In the genomic region with DNA sequence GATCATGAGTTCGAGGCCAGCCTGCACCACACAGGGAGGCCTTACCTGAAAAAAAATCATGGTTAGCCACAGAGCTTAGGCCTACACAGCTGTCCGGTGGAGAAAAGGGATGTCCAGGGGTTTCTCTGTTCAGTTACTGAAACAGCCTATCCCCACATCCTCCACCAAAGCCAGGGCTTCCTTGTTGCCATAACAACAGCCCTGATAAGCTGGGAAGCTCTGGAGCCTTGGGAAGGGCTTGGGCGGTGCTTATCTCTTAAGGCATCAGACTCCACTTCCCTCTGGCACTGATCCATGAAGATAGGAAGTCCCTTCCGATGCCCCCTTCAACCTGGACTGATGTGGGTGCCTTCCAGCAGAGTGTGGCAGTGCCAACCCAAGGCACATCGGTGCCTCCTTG, we compare ENCODE assay signal across 38 mouse cellular contexts. TPM values are rescaled to one million over a fixed set of nuclear protein-coding genes. Genes with fewer than 3 reads are reported as not detected.
DNase-seq lines count a peak whose midpoint lies in the region; ATAC-seq and TF ChIP-seq lines count a peak whose summit lies in the region.
"Had no signal": no experiment of that assay in that cellular context is flagged by ENCODE, and none has a peak within 500 bp of the region (broad histone marks: within the 10 kb centered on the region; RNA-seq: fewer than 3 reads in every experiment).

No protein-coding gene starts in this region.

- ATAC-seq in forebrain, embryonic 14.5 days: no peak
- no peak for ATAC-seq in forebrain, embryonic 11.5 days (replicated peaks; ENCODE audit: low FRiP score)
- ATAC-seq in hindbrain, postnatal 0 days: no peak
- no peak for ATAC-seq in midbrain, embryonic 11.5 days (ENCODE audit: low FRiP score)
- ATAC-seq in midbrain, embryonic 16.5 days: no peak
- ATAC-seq: forebrain, embryonic 16.5 days; hindbrain, embryonic 16.5 days; intestine, embryonic 15.5 days; liver, embryonic 12.5 days; liver, postnatal 0 days; Patski had no signal

- H3K4me2 ChIP-seq in forebrain, embryonic 14.5 days (ENCODE audit: low read length): no peak overlapping the region
- no peak overlapping the region for H3K4me2 ChIP-seq in forebrain, embryonic 11.5 days (ENCODE audit: low read depth, low read length, severe bottlenecking)
- no peak overlapping the region for H3K4me2 ChIP-seq in hindbrain, postnatal 0 days (ENCODE audit: low read depth, low read length)
- no peak overlapping the region for H3K4me2 ChIP-seq in midbrain, embryonic 11.5 days
- H3K4me2 ChIP-seq in midbrain, embryonic 16.5 days (ENCODE audit: low read length): no peak overlapping the region
- H3K4me2 ChIP-seq: intestine, embryonic 15.5 days; liver, embryonic 12.5 days; neural tube, embryonic 15.5 days had no signal

- H3K9ac ChIP-seq in forebrain, embryonic 14.5 days (ENCODE audit: low read length): no peak overlapping the region
- no peak overlapping the region for H3K9ac ChIP-seq in forebrain, embryonic 11.5 days (ENCODE audit: low read length)
- H3K9ac ChIP-seq in hindbrain, postnatal 0 days (replicated peaks; ENCODE audit: low read length): no peak overlapping the region
- no peak overlapping the region for H3K9ac ChIP-seq in midbrain, embryonic 11.5 days (ENCODE audit: low read length)
- no peak overlapping the region for H3K9ac ChIP-seq in midbrain, embryonic 16.5 days (ENCODE audit: low read depth, low read length)
- H3K9ac ChIP-seq: intestine, embryonic 15.5 days; liver, embryonic 12.5 days; liver, postnatal 0 days; neural tube, embryonic 15.5 days had no signal

- WGBS in forebrain, embryonic 14.5 days: 60% methylated on average over 5 of the region's 5 CpGs
- WGBS in forebrain, embryonic 11.5 days: 59% methylated on average over 5 of the region's 5 CpGs
- 55% methylated on average over 5 of the region's 5 CpGs for WGBS in hindbrain, postnatal 0 days
- WGBS in hindbrain, embryonic 10.5 days: 68% methylated on average over 5 of the region's 5 CpGs
- WGBS in midbrain, embryonic 11.5 days: 48% methylated on average over 5 of the region's 5 CpGs
- WGBS in midbrain, embryonic 16.5 days: 46% methylated on average over 5 of the region's 5 CpGs
- WGBS in limb, embryonic 10.5 days: 62% methylated on average over 5 of the region's 5 CpGs

- no peaks in the 10 kb centered on the region for H3K9me3 ChIP-seq in forebrain, embryonic 14.5 days (replicated peaks; ENCODE audit: control insufficient read depth, low read length)
- H3K9me3 ChIP-seq in forebrain, embryonic 11.5 days (ENCODE audit: control insufficient read depth, low read length): no peaks in the 10 kb centered on the region
- H3K9me3 ChIP-seq in hindbrain, postnatal 0 days (ENCODE audit: low read length): no peaks in the 10 kb centered on the region
- H3K9me3 ChIP-seq in hindbrain, embryonic 10.5 days: no peaks in the 10 kb centered on the region
- H3K9me3 ChIP-seq in midbrain, embryonic 11.5 days (ENCODE audit: control insufficient read depth, low read length): 0 out of 2 replicates have a peak, but pooled peaks cover 2% of the 10 kb centered on the region
- no peaks in the 10 kb centered on the region for H3K9me3 ChIP-seq in midbrain, embryonic 16.5 days (replicated peaks; ENCODE audit: control insufficient read depth, low read length, poor library complexity, severe bottlenecking)
- no peaks in the 10 kb centered on the region for H3K9me3 ChIP-seq in limb, embryonic 10.5 days (replicated peaks)
- H3K9me3 ChIP-seq: intestine, embryonic 15.5 days; liver, embryonic 12.5 days; neural tube, embryonic 15.5 days had no signal

- peak; percentile 33 for DNase-seq in forebrain, embryonic 14.5 days (ENCODE audit: low spot score)
- DNase-seq in forebrain, embryonic 11.5 days (ENCODE audit: low spot score): no peak
- peak; percentile 49 for DNase-seq in hindbrain, postnatal 0 days (ENCODE audit: low spot score)
- DNase-seq in hindbrain, embryonic 10.5 days (ENCODE audit: low spot score): no peak
- DNase-seq in midbrain, embryonic 11.5 days (ENCODE audit: low spot score, missing footprints): peak; percentile 75
- DNase-seq in limb, embryonic 10.5 days (ENCODE audit: low spot score): no peak
- DNase-seq in urinary bladder, postnatal 14 days (ENCODE audit: low spot score): no peak
- DNase-seq: adrenal gland, postnatal 14 days; cerebellum, adult 2 months; cerebellum, postnatal 14 days; gastrocnemius, postnatal 14 days; heart, adult 11 months; heart, postnatal 14 days; kidney, adult 2 months; kidney, postnatal 36 days; liver, postnatal 0 days; right cerebral cortex, adult 18-20 months; spleen, adult 18-20 months; thymus, adult 18-20 months; thymus, postnatal 25 days had no signal

- no peaks in the 10 kb centered on the region for H3K36me3 ChIP-seq in forebrain, embryonic 14.5 days (ENCODE audit: control insufficient read depth, insufficient read depth, low read length)
- H3K36me3 ChIP-seq in forebrain, embryonic 11.5 days (ENCODE audit: control insufficient read depth, insufficient read depth, low read length): no peaks in the 10 kb centered on the region
- H3K36me3 ChIP-seq in hindbrain, postnatal 0 days (ENCODE audit: insufficient read depth, low read length): no peaks in the 10 kb centered on the region
- no peaks in the 10 kb centered on the region for H3K36me3 ChIP-seq in hindbrain, embryonic 10.5 days
- no peaks in the 10 kb centered on the region for H3K36me3 ChIP-seq in midbrain, embryonic 11.5 days (ENCODE audit: control insufficient read depth, insufficient read depth, low read length)
- no peaks in the 10 kb centered on the region for H3K36me3 ChIP-seq in midbrain, embryonic 16.5 days (ENCODE audit: control insufficient read depth, insufficient read depth, low read length)
- H3K36me3 ChIP-seq in limb, embryonic 10.5 days: no peaks in the 10 kb centered on the region
- H3K36me3 ChIP-seq: intestine, embryonic 15.5 days; liver, embryonic 12.5 days; neural tube, embryonic 15.5 days had no signal

- H3K4me1 ChIP-seq in forebrain, embryonic 14.5 days (ENCODE audit: control insufficient read depth, insufficient read depth, low read length): peaks cover 12% of the 10 kb centered on the region
- H3K4me1 ChIP-seq in forebrain, embryonic 11.5 days (replicated peaks; ENCODE audit: control insufficient read depth, insufficient read depth, low read length): peaks cover 13% of the 10 kb centered on the region
- H3K4me1 ChIP-seq in hindbrain, postnatal 0 days (ENCODE audit: insufficient read depth, low read length): peaks cover 7% of the 10 kb centered on the region; the same call in 1 of the 2 replicates
- H3K4me1 ChIP-seq in hindbrain, embryonic 10.5 days (replicated peaks): peaks cover 52% of the 10 kb centered on the region
- peaks cover 20% of the 10 kb centered on the region for H3K4me1 ChIP-seq in midbrain, embryonic 11.5 days (ENCODE audit: control insufficient read depth, insufficient read depth, low read length)
- peaks cover 14% of the 10 kb centered on the region; the same call in 1 of the 2 replicates for H3K4me1 ChIP-seq in midbrain, embryonic 16.5 days (ENCODE audit: control insufficient read depth, insufficient read depth, low read length)
- peaks cover 47% of the 10 kb centered on the region for H3K4me1 ChIP-seq in limb, embryonic 10.5 days

- H3K4me3 ChIP-seq in forebrain, embryonic 14.5 days (ENCODE audit: low read depth, low read length): no peak overlapping the region
- H3K4me3 ChIP-seq in forebrain, embryonic 11.5 days (ENCODE audit: low read depth, low read length): no peak overlapping the region
- no peak overlapping the region for H3K4me3 ChIP-seq in hindbrain, postnatal 0 days (ENCODE audit: low read length)
- H3K4me3 ChIP-seq in hindbrain, embryonic 10.5 days: no peak overlapping the region
- H3K4me3 ChIP-seq in midbrain, embryonic 11.5 days (ENCODE audit: low read depth, low read length): no peak overlapping the region
- H3K4me3 ChIP-seq in midbrain, embryonic 16.5 days (ENCODE audit: low read depth, low read length): no peak overlapping the region
- H3K4me3 ChIP-seq in limb, embryonic 10.5 days: no peak overlapping the region
- H3K4me3 ChIP-seq: intestine, embryonic 15.5 days; layer of hippocampus, adult 2 months; liver, embryonic 12.5 days; neural tube, embryonic 15.5 days had no signal

- H3K27ac ChIP-seq in forebrain, embryonic 14.5 days (ENCODE audit: low read depth, low read length): no peak overlapping the region
- H3K27ac ChIP-seq in forebrain, embryonic 11.5 days (ENCODE audit: low read depth, low read length): no peak overlapping the region
- H3K27ac ChIP-seq in hindbrain, postnatal 0 days: no peak overlapping the region
- H3K27ac ChIP-seq in hindbrain, embryonic 10.5 days: no peak overlapping the region
- no peak overlapping the region for H3K27ac ChIP-seq in midbrain, embryonic 11.5 days (ENCODE audit: low read depth, low read length)
- no peak overlapping the region for H3K27ac ChIP-seq in midbrain, embryonic 16.5 days (ENCODE audit: low read length)
- H3K27ac ChIP-seq in limb, embryonic 10.5 days: 0 out of 2 replicates have a peak overlapping the region, but pooled peaks have one; percentile 46
- H3K27ac ChIP-seq: intestine, embryonic 15.5 days; layer of hippocampus, adult 2 months; liver, embryonic 12.5 days; neural tube, embryonic 15.5 days; stomach, postnatal 0 days had no signal

- no peak for TF ChIP-seq CTCF in hindbrain, postnatal 0 days (IDR thresholded peaks at IDR 0.05; ENCODE audit: low read depth)

- no peaks in the 10 kb centered on the region for H3K27me3 ChIP-seq in forebrain, embryonic 14.5 days (replicated peaks; ENCODE audit: control insufficient read depth, insufficient read depth, low read length)
- no peaks in the 10 kb centered on the region for H3K27me3 ChIP-seq in forebrain, embryonic 11.5 days (ENCODE audit: control insufficient read depth, insufficient read depth, low read length)
- no peaks in the 10 kb centered on the region for H3K27me3 ChIP-seq in hindbrain, postnatal 0 days (ENCODE audit: insufficient read depth, low read length)
- H3K27me3 ChIP-seq in hindbrain, embryonic 10.5 days (ENCODE audit: insufficient read depth, poor library complexity, severe bottlenecking): peaks cover 6% of the 10 kb centered on the region
- no peaks in the 10 kb centered on the region for H3K27me3 ChIP-seq in midbrain, embryonic 11.5 days (ENCODE audit: control insufficient read depth, insufficient read depth, low read length)
- no peaks in the 10 kb centered on the region for H3K27me3 ChIP-seq in midbrain, embryonic 16.5 days (ENCODE audit: control insufficient read depth, insufficient read depth, low read depth, low read length)
- no peaks in the 10 kb centered on the region for H3K27me3 ChIP-seq in limb, embryonic 10.5 days (ENCODE audit: low read depth, poor library complexity, severe bottlenecking)
- H3K27me3 ChIP-seq: intestine, embryonic 15.5 days; liver, embryonic 12.5 days; neural tube, embryonic 15.5 days; Patski had no signal

RNA-seq across cellular contexts. Expression of a gene that starts 17.8 kb away (rescaled TPM):
- 4.4 and 5.4 TPM in 2 replicates for polyA plus RNA-seq in forebrain, embryonic 14.5 days (2014; fragmentation: Nextera tagmentation; extraction: Ambion mirVana)
- 14.1 and 14.4 TPM in 2 replicates for polyA plus RNA-seq in forebrain, embryonic 11.5 days (2014; fragmentation: Nextera tagmentation; extraction: Ambion mirVana)
- total RNA-seq in hindbrain, postnatal 0 days (2014; rRNA removed): 12.8 and 14.1 TPM in 2 replicates
- polyA plus RNA-seq in hindbrain, postnatal 0 days (2015; fragmentation: Nextera tagmentation; extraction: Ambion mirVana): 7.5 and 7.8 TPM in 2 replicates
- polyA plus RNA-seq in hindbrain, embryonic 10.5 days (2016; fragmentation: Nextera tagmentation; extraction: Ambion mirVana): 31.5 and 42.9 TPM in 2 replicates
- polyA plus RNA-seq in midbrain, embryonic 11.5 days (2014; fragmentation: Nextera tagmentation; extraction: Ambion mirVana): 8.9 and 10.7 TPM in 2 replicates
- polyA plus RNA-seq in midbrain, embryonic 16.5 days (2015; fragmentation: Nextera tagmentation; extraction: Ambion mirVana): 5.4 and 7.4 TPM in 2 replicates
- polyA plus RNA-seq in limb, embryonic 10.5 days (2016; fragmentation: Nextera tagmentation; extraction: Ambion mirVana): 40.7 and 50.1 TPM in 2 replicates
- total RNA-seq: MEL had no signal

RNA-seq across cellular contexts. Expression of a gene that starts 34.4 kb away (rescaled TPM):
- polyA plus RNA-seq in forebrain, embryonic 14.5 days (2014; fragmentation: Nextera tagmentation; extraction: Ambion mirVana): not detected in 2 replicates
- polyA plus RNA-seq in forebrain, embryonic 11.5 days (2014; fragmentation: Nextera tagmentation; extraction: Ambion mirVana): not detected in 2 replicates
- 0.58 TPM in 1 of 2 replicates, not detected in the other for total RNA-seq in hindbrain, postnatal 0 days (2014; rRNA removed)
- polyA plus RNA-seq in hindbrain, postnatal 0 days (2015; fragmentation: Nextera tagmentation; extraction: Ambion mirVana): not detected in 2 replicates
- 0.37 and 0.77 TPM in 2 replicates for polyA plus RNA-seq in hindbrain, embryonic 10.5 days (2016; fragmentation: Nextera tagmentation; extraction: Ambion mirVana)
- 0.12 TPM in 1 of 2 replicates, not detected in the other for polyA plus RNA-seq in midbrain, embryonic 11.5 days (2014; fragmentation: Nextera tagmentation; extraction: Ambion mirVana)
- polyA plus RNA-seq in midbrain, embryonic 16.5 days (2015; fragmentation: Nextera tagmentation; extraction: Ambion mirVana): not detected in 2 replicates
- not detected in 2 replicates for polyA plus RNA-seq in limb, embryonic 10.5 days (2016; fragmentation: Nextera tagmentation; extraction: Ambion mirVana)
- total RNA-seq: adrenal gland, postnatal 14 days; gastrocnemius, postnatal 14 days; heart, postnatal 14 days; layer of hippocampus, adult 2 months; layer of hippocampus, postnatal 25 days; left cerebral cortex, adult 8-10 months; left cerebral cortex, postnatal 36 days; MEL had no signal
- polyA plus RNA-seq: cortical plate, adult 2 months; embryonic facial prominence, embryonic 11.5 days; forebrain, embryonic 16.5 days; heart, embryonic 14.5 days; hindbrain, embryonic 16.5 days; kidney, adult 2 months; kidney, embryonic 16.5 days; limb, embryonic 14.5 days; liver, embryonic 12.5 days; liver, postnatal 0 days; neural tube, embryonic 15.5 days; stomach, postnatal 0 days had no signal

RNA-seq across cellular contexts. Expression of a gene that starts 37.4 kb away (rescaled TPM):
- 22.1 and 24.7 TPM in 2 replicates for polyA plus RNA-seq in forebrain, embryonic 14.5 days (2014; fragmentation: Nextera tagmentation; extraction: Ambion mirVana)
- polyA plus RNA-seq in forebrain, embryonic 11.5 days (2014; fragmentation: Nextera tagmentation; extraction: Ambion mirVana): 42.2 and 47.3 TPM in 2 replicates
- total RNA-seq in hindbrain, postnatal 0 days (2014; rRNA removed): 84.6 and 94.0 TPM in 2 replicates
- polyA plus RNA-seq in hindbrain, postnatal 0 days (2015; fragmentation: Nextera tagmentation; extraction: Ambion mirVana): 30.4 and 31.1 TPM in 2 replicates
- 50.8 and 60.0 TPM in 2 replicates for polyA plus RNA-seq in hindbrain, embryonic 10.5 days (2016; fragmentation: Nextera tagmentation; extraction: Ambion mirVana)
- 65.3 and 70.2 TPM in 2 replicates for polyA plus RNA-seq in midbrain, embryonic 11.5 days (2014; fragmentation: Nextera tagmentation; extraction: Ambion mirVana)
- 19.6 and 20.6 TPM in 2 replicates for polyA plus RNA-seq in midbrain, embryonic 16.5 days (2015; fragmentation: Nextera tagmentation; extraction: Ambion mirVana)
- 0.14 TPM in 1 of 2 replicates, not detected in the other for polyA plus RNA-seq in limb, embryonic 10.5 days (2016; fragmentation: Nextera tagmentation; extraction: Ambion mirVana)
- total RNA-seq: adrenal gland, postnatal 14 days; MEL had no signal
- polyA plus RNA-seq: heart, embryonic 14.5 days; liver, embryonic 12.5 days; liver, postnatal 0 days had no signal

RNA-seq across cellular contexts. Expression of a gene that starts 56.7 kb away (rescaled TPM):
- polyA plus RNA-seq in forebrain, embryonic 14.5 days (2014; fragmentation: Nextera tagmentation; extraction: Ambion mirVana): 0.73 and 1.0 TPM in 2 replicates
- polyA plus RNA-seq in forebrain, embryonic 11.5 days (2014; fragmentation: Nextera tagmentation; extraction: Ambion mirVana): 0.35 and 0.64 TPM in 2 replicates
- 1.1 and 2.6 TPM in 2 replicates for total RNA-seq in hindbrain, postnatal 0 days (2014; rRNA removed)
- polyA plus RNA-seq in hindbrain, postnatal 0 days (2015; fragmentation: Nextera tagmentation; extraction: Ambion mirVana): 1.4 and 1.5 TPM in 2 replicates
- polyA plus RNA-seq in hindbrain, embryonic 10.5 days (2016; fragmentation: Nextera tagmentation; extraction: Ambion mirVana): 0.81 and 1.0 TPM in 2 replicates
- 0.79 and 1.1 TPM in 2 replicates for polyA plus RNA-seq in midbrain, embryonic 11.5 days (2014; fragmentation: Nextera tagmentation; extraction: Ambion mirVana)
- 1.2 and 1.3 TPM in 2 replicates for polyA plus RNA-seq in midbrain, embryonic 16.5 days (2015; fragmentation: Nextera tagmentation; extraction: Ambion mirVana)
- 0.49 and 0.67 TPM in 2 replicates for polyA plus RNA-seq in limb, embryonic 10.5 days (2016; fragmentation: Nextera tagmentation; extraction: Ambion mirVana)
- total RNA-seq: MEL had no signal

Comparison
In these comparisons a context has a peak if more than half of its experiments do, and no peak if none do; other contexts are left out.
1. DNase-seq: peak in forebrain, embryonic 14.5 days (single experiment), hindbrain, postnatal 0 days (single experiment) and midbrain, embryonic 11.5 days (single experiment); none in forebrain, embryonic 11.5 days (single experiment), hindbrain, embryonic 10.5 days (single experiment), limb, embryonic 10.5 days (single experiment) and urinary bladder, postnatal 14 days (single experiment).
2. RNA of a gene that starts 37.4 kb away (polyA plus RNA-seq): 65.3 to 70.2 TPM in midbrain, embryonic 11.5 days, 50.8 to 60.0 TPM in hindbrain, embryonic 10.5 days, 42.2 to 47.3 TPM in forebrain, embryonic 11.5 days, 30.4 to 31.1 TPM in hindbrain, postnatal 0 days, 22.1 to 24.7 TPM in forebrain, embryonic 14.5 days and 19.6 to 20.6 TPM in midbrain, embryonic 16.5 days; 0.14 TPM in limb, embryonic 10.5 days; every median in the first group is over 10 times any median in the second.